Mouse (Mus musculus) megakaryocyte, embryonic 14.5 days (primary cell): ENCODE data around the gene Gjc1.

ENCODE experiments used
- FLI1 ChIP-seq: IDR thresholded peaks from 2 replicates; pipeline ENCODE4 v1.6.1; 2012; ENCODE audit warnings: low read length, inconsistent platforms, mixed read lengths
- GATA1 ChIP-seq: IDR thresholded peaks from 3 replicates; pipeline ENCODE4 v1.6.1; 2012; ENCODE audit warnings: mixed read lengths, low read length, inconsistent platforms, borderline replicate concordance

DNA sequence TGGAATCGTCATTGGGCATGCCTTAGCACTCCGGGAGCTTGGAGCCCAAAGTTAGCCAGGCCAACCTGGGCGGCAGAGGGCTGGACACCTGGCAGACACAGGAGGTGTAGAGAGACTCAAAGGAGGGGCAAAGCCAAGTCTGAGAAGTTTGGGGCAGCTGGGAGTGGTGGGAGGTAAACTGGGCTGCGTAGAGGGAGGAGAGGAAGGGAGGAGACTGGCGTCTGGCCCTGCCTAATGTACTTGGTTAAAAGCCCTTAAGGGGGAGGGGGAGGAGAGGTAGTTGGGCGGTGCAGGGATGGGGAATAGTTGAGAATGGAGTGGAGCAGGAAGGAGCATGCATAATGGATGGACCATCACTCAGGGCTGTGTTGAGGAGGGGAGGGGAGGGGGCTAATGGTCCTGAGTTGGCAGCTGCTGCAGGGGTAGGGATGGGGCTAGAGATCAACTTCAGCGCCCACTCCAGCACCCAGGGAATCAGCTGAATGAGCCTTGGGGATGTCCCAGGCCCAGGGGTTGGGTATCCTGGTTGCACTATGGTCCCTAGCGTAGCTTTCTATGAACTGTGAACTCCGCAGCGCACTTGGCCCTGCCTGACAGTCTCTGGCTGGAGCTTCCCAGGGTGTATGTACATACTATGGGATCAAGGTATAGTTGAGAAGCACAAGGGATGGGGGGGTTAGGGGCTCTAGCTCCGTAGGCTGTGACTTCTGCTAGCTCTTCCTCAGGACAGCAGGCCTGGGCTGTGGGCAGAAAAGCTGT is 56.3 kb downstream of the Gjc1 start:
- no peak for TF ChIP-seq FLI1
- no peak for TF ChIP-seq GATA1
